Mouse (Mus musculus) kidney, postnatal 0 days (tissue): ENCODE measurements at regions not wholly inside any gene's neighbourhood (a gene's known extent, or its start where the extent isn't known, plus 50 kb on each side); places are given as distances from the start of the nearest gene placed in this dataset.
"Not testable (repeated sequence)": the region's sequence is repeated elsewhere in the genome, so short reads cannot be mapped to it uniquely, and the experiment has no call there.

Experiments used
- ATAC-seq: fragments of 200-750 bp; cut with Nextera tagmentation; replicated peaks from 2 replicates; pipeline ENCODE4 v1.8.0; 2017; ENCODE audit warnings: low read depth, moderate number of reproducible peaks, moderate TSS enrichment, moderate library complexity; ENCODE audit not compliant: low FRiP score
- DNase-seq: peaks from one replicate; pipeline ENCODE4 v3.0.0-alpha.2; 2016; ENCODE audit warnings: low spot score
- H3K27ac ChIP-seq: fragments of 300-500 bp; sonication (generic); 2 replicates; pipeline ENCODE4 v1.5.1; 2014; ENCODE audit warnings: mild to moderate bottlenecking
- H3K27me3 ChIP-seq: fragments of 300-500 bp; sonication (generic); 2 replicates; pipeline ENCODE4 v1.6.1; 2014; ENCODE audit warnings: low read length, mixed read lengths; ENCODE audit not compliant: insufficient read depth
- H3K36me3 ChIP-seq: fragments of 300-500 bp; sonication (generic); 2 replicates; pipeline ENCODE4 v1.6.1; 2014; ENCODE audit warnings: low read length, mixed read lengths; ENCODE audit not compliant: insufficient read depth
- H3K4me1 ChIP-seq: fragments of 300-500 bp; sonication (generic); replicated peaks from 2 replicates; pipeline ENCODE4 v1.6.1; 2014; ENCODE audit warnings: antibody characterized with exemption, low read length, mixed read lengths; ENCODE audit not compliant: insufficient read depth
- H3K4me2 ChIP-seq: fragments of 300-500 bp; sonication (generic); 2 replicates; pipeline ENCODE4 v1.6.1; 2014; ENCODE audit warnings: mild to moderate bottlenecking, low read length, moderate library complexity, mixed read lengths
- H3K4me3 ChIP-seq: fragments of 300-500 bp; sonication (generic); replicated peaks from 2 replicates; pipeline ENCODE4 v1.5.1; 2014; ENCODE audit warnings: low read depth, low read length
- H3K9ac ChIP-seq: fragments of 300-500 bp; sonication (generic); 2 replicates; pipeline ENCODE4 v1.6.1; 2014; ENCODE audit warnings: low read depth, low read length
- H3K9me3 ChIP-seq: fragments of 300-500 bp; sonication (generic); replicated peaks from 2 replicates; pipeline ENCODE4 v1.6.1; 2016; ENCODE audit warnings: low read length, inconsistent platforms, mixed read lengths
- CTCF ChIP-seq: IDR thresholded peaks from 2 replicates; pipeline ENCODE4 v1.5.1; 2016; ENCODE audit warnings: antibody characterized with exemption, low read depth, mild to moderate bottlenecking, moderate library complexity
- WGBS: fragments of 180-500 bp; shearing (Covaris S2); extraction: QIAGEN DNeasy Blood & Tissue Kit; methylation state at CpG from one replicate; pipeline ENCODE4 v1.1.7; 2014; 5-methylcytosine and 5-hydroxymethylcytosine counted together

- ATAC-seq (no peak), DNase-seq (no peak)
- H3K4me1 ChIP-seq = no peaks in the 10 kb centered on the region
- 92% methylated on average over 2 of the region's 2 CpGs for WGBS
- TF ChIP-seq CTCF = peak; percentile 52; the same call in 1 of the 2 replicates
- no peaks in the 10 kb centered on the region for H3K27me3 ChIP-seq
- H3K36me3 ChIP-seq = no peaks in the 10 kb centered on the region
- H3K4me3 ChIP-seq = no peak overlapping the region
- H3K9ac ChIP-seq = no peak overlapping the region
- no peaks in the 10 kb centered on the region for H3K9me3 ChIP-seq
- no peak overlapping the region for H3K27ac ChIP-seq
- no peak overlapping the region for H3K4me2 ChIP-seq
Measured at GRCm38 (mm10) chr12:71701753-71702152, 129.1 kb upstream of the Daam1 start.

GRCm38 (mm10) chr12:71702181-71702580, 128.7 kb upstream of the Daam1 start:
- no peak for DNase-seq

GRCm38 (mm10) chr12:71703146-71703902, 127.6 kb upstream of the Daam1 start:
- Histone ChIP-seq H3K27me3 (no peaks in the 10 kb centered on the region), H3K36me3 (no peaks in the 10 kb centered on the region), H3K4me1 (no peaks in the 10 kb centered on the region), H3K9me3 (no peaks in the 10 kb centered on the region), H3K27ac (no peak overlapping the region), H3K4me2 (no peak overlapping the region), H3K9ac (no peak overlapping the region), H3K4me3 (no peak overlapping the region)
- no peak for TF ChIP-seq CTCF
- DNase-seq (no peak), ATAC-seq (no peak)
- 87% methylated on average over 13 of the region's 13 CpGs for WGBS

More at GRCm38 (mm10) chr12:71702181-71702580, 128.7 kb upstream of the Daam1 start:
- H3K4me2 ChIP-seq = no peak overlapping the region
- ATAC-seq = no peak
- H3K9me3 ChIP-seq = no peaks in the 10 kb centered on the region
- no peaks in the 10 kb centered on the region for H3K4me1 ChIP-seq
- TF ChIP-seq CTCF = no peak
- no peaks in the 10 kb centered on the region for H3K27me3 ChIP-seq
- H3K36me3 ChIP-seq = no peaks in the 10 kb centered on the region
- no peak overlapping the region for H3K9ac ChIP-seq
- no peak overlapping the region for H3K27ac ChIP-seq
- WGBS = 91% methylated on average over 11 of the region's 11 CpGs
- H3K4me3 ChIP-seq = no peak overlapping the region

- Histone ChIP-seq H3K27me3 (no peaks in the 10 kb centered on the region), H3K27ac (no peak overlapping the region), H3K4me1 (no peaks in the 10 kb centered on the region), H3K4me3 (no peak overlapping the region), H3K9me3 (no peaks in the 10 kb centered on the region), H3K9ac (no peak overlapping the region), H3K4me2 (no peak overlapping the region), H3K36me3 (no peaks in the 10 kb centered on the region)
- WGBS = 73% methylated on average over 6 of the region's 6 CpGs
- TF ChIP-seq CTCF = no peak
- DNase-seq = no peak
- ATAC-seq = no peak
Measured at GRCm38 (mm10) chr12:71704431-71704830, 126.4 kb upstream of the Daam1 start.

- peak; percentile 96 for TF ChIP-seq CTCF
- Histone ChIP-seq H3K4me1 (no peaks in the 10 kb centered on the region), H3K4me3 (no peak overlapping the region), H3K9me3 (no peaks in the 10 kb centered on the region), H3K27me3 (no peaks in the 10 kb centered on the region), H3K9ac (no peak overlapping the region), H3K4me2 (no peak overlapping the region), H3K36me3 (no peaks in the 10 kb centered on the region), H3K27ac (no peak overlapping the region)
- DNase-seq (peak; percentile 82), ATAC-seq (0 out of 2 replicates have a peak, but pooled peaks have one; percentile 36)
- WGBS = 26% methylated on average over 10 of the region's 10 CpGs
Measured at GRCm38 (mm10) chr12:71707727-71708369, 123.0 kb upstream of the Daam1 start.

- Histone ChIP-seq H3K4me2 (no peak overlapping the region), H3K27ac (no peak overlapping the region), H3K9ac (no peak overlapping the region), H3K4me1 (no peaks in the 10 kb centered on the region), H3K36me3 (no peaks in the 10 kb centered on the region), H3K9me3 (no peaks in the 10 kb centered on the region), H3K4me3 (no peak overlapping the region), H3K27me3 (no peaks in the 10 kb centered on the region)
- ATAC-seq (no peak), DNase-seq (peak; percentile 64)
- WGBS = 62% methylated on average over 7 of the region's 7 CpGs
- no peak for TF ChIP-seq CTCF
Measured at GRCm38 (mm10) chr12:71714606-71715005, 116.3 kb upstream of the Daam1 start.

- H3K4me2 ChIP-seq, DNase-seq: not testable (repeated sequence)
- WGBS = 63% methylated on average over 12 of the region's 12 CpGs
Measured at GRCm38 (mm10) chr12:71718412-71718811, 112.5 kb upstream of the Daam1 start.

More at GRCm38 (mm10) chr12:71718412-71718811, 112.5 kb upstream of the Daam1 start:
- not testable (repeated sequence) for H3K27me3 ChIP-seq, H3K4me1 ChIP-seq, H3K27ac ChIP-seq, H3K9ac ChIP-seq, H3K36me3 ChIP-seq, H3K4me3 ChIP-seq, H3K9me3 ChIP-seq, ATAC-seq
